Mouse (Mus musculus) lung, postnatal 10 days (tissue): ENCODE data around the gene Prrt3.

ENCODE experiments used
- DNase-seq: peaks from one replicate; pipeline ENCODE4 v3.0.0; 2021

Prrt3 gene

GRCm38 (mm10) chr6:113487125-113487576, 14.6 kb downstream of the Prrt3 start:
- peak; percentile 50 for DNase-seq

- DNase-seq: peak; percentile 40
Observed at GRCm38 (mm10) chr6:113483729-113484128, 18.0 kb downstream of the Prrt3 start.

- peak; percentile 97 for DNase-seq
Observed at GRCm38 (mm10) chr6:113483100-113483615, 18.6 kb downstream of the Prrt3 start, which contains the start of gene Creld1. Gene Creld1, plus strand, starts transcription at chr6:113483297.

GRCm38 (mm10) chr6:113482477-113483099, 19.1 kb downstream of the Prrt3 start:
- no peak for DNase-seq

- peak; percentile 54 for DNase-seq
Observed at GRCm38 (mm10) chr6:113480555-113481373, 21.0 kb downstream of the Prrt3 start.

- no peak for DNase-seq
Observed at GRCm38 (mm10) chr6:113478906-113479305, 22.8 kb downstream of the Prrt3 start.

GRCm38 (mm10) chr6:113477353-113477752, 24.4 kb downstream of the Prrt3 start:
- no peak for DNase-seq

GRCm38 (mm10) chr6:113473715-113474114, 28.0 kb downstream of the Prrt3 start:
- no peak for DNase-seq

GRCm38 (mm10) chr6:113473246-113473645, 28.5 kb downstream of the Prrt3 start:
- no peak for DNase-seq

- DNase-seq: no peak
Observed at GRCm38 (mm10) chr6:113472061-113472460, 29.7 kb downstream of the Prrt3 start.

GRCm38 (mm10) chr6:113471297-113471936, 30.3 kb downstream of the Prrt3 start, which contains the start of gene Il17rc:
Gene Il17rc, plus strand, starts transcription at chr6:113471427.
- DNase-seq: peak; percentile 76

- DNase-seq: peak; percentile 89
Observed at GRCm38 (mm10) chr6:113469432-113469831, 32.3 kb downstream of the Prrt3 start.

- DNase-seq: peak; percentile 87
Observed at GRCm38 (mm10) chr6:113469021-113469420, 32.7 kb downstream of the Prrt3 start.

- no peak for DNase-seq
Observed at GRCm38 (mm10) chr6:113468512-113468911, 33.2 kb downstream of the Prrt3 start.

GRCm38 (mm10) chr6:113465602-113466001, 36.1 kb downstream of the Prrt3 start:
- peak; percentile 49 for DNase-seq

GRCm38 (mm10) chr6:113464040-113464439, 37.7 kb downstream of the Prrt3 start:
- no peak for DNase-seq

- DNase-seq: peak; percentile 70
Observed at GRCm38 (mm10) chr6:113458635-113459034, 43.1 kb downstream of the Prrt3 start.

- no peak for DNase-seq
Observed at GRCm38 (mm10) chr6:113457952-113458534, 43.7 kb downstream of the Prrt3 start, which contains the start of gene Il17re. Gene Il17re, plus strand, starts transcription at chr6:113458484.

- DNase-seq: no peak
Observed at GRCm38 (mm10) chr6:113455007-113455406, 46.7 kb downstream of the Prrt3 start.

GRCm38 (mm10) chr6:113451839-113452238, 49.9 kb downstream of the Prrt3 start:
- DNase-seq: no peak

GRCm38 (mm10) chr6:113447639-113448038, 54.1 kb downstream of the Prrt3 start:
- no peak for DNase-seq

GRCm38 (mm10) chr6:113444207-113444965, 57.3 kb downstream of the Prrt3 start:
- no peak for DNase-seq
